Mouse (Mus musculus): ENCODE measurements around the gene Paxx. TPM values are rescaled to one million over a fixed set of nuclear protein-coding genes. Genes with fewer than 3 reads are reported as not detected.

Paxx gene
- total RNA-seq, 2 experiments from 2014 or later: 22.9 to 23.4 TPM

- intact Hi-C loops (cut with DNase I): no loop called here
- DNase-seq: no peak
Observed at GRCm38 (mm10) chr2:25484901-25485647, 24.2 kb upstream of the Paxx start.

DNA sequence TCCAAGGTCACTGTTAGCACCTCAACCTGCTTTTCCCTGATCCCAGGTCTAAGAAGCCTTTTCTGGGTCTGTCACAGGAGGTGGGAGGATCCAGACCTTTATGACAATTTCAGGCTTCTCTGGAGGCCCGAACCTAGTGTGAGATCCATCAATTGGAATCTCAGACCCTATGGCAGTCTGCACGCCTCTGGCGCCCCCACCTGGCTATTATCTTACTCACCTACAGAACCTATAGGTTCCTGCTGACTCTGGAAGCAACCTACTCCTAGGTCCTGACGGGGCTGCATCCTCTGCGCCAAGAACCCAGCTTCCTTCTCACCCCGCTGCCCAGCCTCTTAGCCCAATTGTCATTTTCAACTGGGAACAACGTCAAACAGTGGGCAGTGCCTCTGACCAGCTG lies 22.1 kb upstream of the Paxx start:
- DNase-seq: peak; percentile 35 to 44
- intact Hi-C loops (cut with DNase I): loop anchor here (1.0 kb wide), 1 partner anchor 61 kb away; no protein-coding TSS in a partner anchor

GRCm38 (mm10) chr2:25480541-25480940 lies 19.6 kb upstream of the Paxx start:
- intact Hi-C loops (cut with DNase I): no loop called here

GRCm38 (mm10) chr2:25479551-25480311 lies 18.8 kb upstream of the Paxx start:
- intact Hi-C loops (cut with DNase I): no loop called here
- no peak for DNase-seq

More at GRCm38 (mm10) chr2:25480541-25480940, 19.6 kb upstream of the Paxx start:
- no peak for DNase-seq

GRCm38 (mm10) chr2:25477967-25478675 lies 17.2 kb upstream of the Paxx start:
- intact Hi-C loops (cut with DNase I): no loop called here
- peak; percentile 53 to 63 for DNase-seq

DNA sequence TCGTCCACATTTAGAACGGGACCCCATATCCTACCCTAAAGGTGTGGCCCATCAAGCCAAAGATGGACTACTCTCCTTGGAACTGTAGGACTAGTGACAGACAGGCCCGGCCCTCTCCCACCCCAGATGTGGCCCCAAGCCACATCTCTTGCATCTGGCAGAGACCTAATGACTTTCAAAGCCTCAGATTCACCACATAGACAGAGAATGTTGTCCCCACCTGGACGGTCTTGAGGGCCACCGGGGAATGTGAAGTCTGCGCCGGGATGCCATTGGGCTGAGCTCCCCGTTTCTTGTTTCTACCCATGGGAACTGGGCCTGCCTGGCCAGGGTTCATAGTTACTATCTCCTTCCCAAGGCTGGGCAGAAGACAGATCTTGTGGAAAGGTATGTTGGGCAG lies 16.6 kb upstream of the Paxx start:
- intact Hi-C loops (cut with DNase I): no loop called here

DNA sequence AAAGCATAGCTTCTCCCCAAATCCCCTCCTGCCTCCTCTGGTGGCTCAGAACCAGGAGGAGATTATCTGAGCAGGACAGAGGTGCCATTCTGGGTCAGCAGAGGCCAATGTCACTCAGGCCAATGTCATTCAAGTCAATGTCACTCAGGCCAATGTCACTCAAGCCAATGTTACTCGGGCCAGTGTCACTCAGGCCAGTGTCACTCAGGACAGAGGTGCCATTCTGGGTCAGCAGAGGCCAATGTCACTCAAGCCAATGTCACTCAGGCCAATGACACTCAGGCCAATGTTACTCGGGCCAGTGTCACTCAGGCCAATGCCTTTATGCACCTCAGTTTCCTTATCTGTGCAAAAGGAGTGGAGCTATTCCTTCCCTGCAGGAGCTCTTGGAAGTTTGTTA lies 11.7 kb upstream of the Paxx start:
- intact Hi-C loops (cut with DNase I): no loop called here
- DNase-seq: no peak

More for the DNA sequence above, 16.6 kb upstream of the Paxx start:
- DNase-seq: no peak

DNA sequence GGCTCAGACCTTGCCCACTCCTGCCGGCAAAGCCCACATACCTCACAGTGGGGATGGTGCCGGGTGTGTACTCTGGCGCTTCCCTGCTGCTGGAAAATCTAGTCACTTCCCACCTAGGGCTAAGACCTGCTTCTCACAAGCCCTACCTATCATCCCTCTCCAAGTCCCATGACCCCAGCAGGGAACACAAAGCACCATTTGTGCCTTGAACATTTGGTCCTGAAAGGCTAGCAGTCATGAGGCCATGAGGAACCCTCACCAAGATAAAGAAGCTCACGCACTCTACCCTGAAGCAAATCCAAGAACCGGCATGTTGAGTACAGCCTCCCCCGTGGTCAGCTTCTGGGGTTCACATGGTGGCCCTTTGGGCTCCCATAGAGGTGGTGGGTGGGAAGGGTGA lies 9.1 kb upstream of the Paxx start, which contains the start of gene Ptgds:
TSS of gene Ptgds (minus strand) at position 78 of the 400 bp plus-strand sequence.
- intact Hi-C loops (cut with DNase I): no loop called here
- DNase-seq: no peak

DNA sequence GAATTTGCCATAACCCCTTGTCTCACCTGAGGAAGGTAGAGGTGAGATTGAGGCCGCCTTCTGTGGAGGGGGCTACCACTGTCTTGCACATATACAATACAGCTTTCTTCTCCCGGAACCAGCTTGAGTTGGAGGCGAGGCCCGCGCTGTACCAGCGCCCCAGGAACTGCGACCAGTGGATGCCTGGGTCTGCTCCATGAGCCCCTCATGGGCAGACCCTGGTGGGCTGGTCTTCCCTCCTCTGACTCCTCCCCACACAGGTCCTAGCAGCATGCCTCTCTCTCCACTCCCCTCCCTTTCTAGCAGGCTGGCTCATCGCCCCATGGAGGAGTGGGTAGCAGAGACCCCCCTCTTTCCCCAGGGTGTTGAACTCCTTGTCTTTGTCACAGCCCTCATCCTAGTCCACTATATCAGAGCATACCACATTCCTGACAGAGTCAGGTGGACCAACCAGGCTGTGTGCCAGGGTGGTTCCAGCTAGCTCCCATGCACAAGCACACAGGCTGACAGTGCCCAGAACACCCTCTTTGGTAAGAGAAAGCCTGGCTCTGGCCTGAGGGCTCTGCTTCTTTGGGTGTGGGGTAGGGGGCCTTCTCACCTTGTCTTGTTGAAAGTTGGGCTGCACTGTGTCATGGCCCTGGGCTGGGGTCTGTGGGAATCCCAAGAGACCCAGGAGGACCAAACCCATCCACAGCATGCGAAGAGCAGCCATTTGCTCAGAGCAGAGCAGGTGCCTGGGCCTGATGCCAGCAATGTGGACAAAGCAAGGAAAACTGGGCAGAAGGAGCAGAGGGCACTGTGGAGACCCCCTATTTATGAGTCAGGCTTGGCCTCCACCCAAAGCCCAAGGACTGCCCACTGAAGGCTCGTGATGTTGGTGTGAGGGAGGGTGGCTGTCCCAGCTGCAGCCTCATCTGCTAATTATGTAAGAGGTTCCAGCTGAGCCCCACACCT lies 8.3 kb upstream of the Paxx start:
- intact Hi-C loops (cut with DNase I): no loop called here
- DNase-seq: peak; percentile 49 to 65

- DNase-seq: peak in 1 of 2 experiments; percentile 42
Observed at GRCm38 (mm10) chr2:25467606-25468303, 6.9 kb upstream of the Paxx start.

GRCm38 (mm10) chr2:25465816-25466635 lies 5.1 kb upstream of the Paxx start:
- intact Hi-C loops (cut with DNase I): no loop called here
- no peak for DNase-seq

More at GRCm38 (mm10) chr2:25467606-25468303, 6.9 kb upstream of the Paxx start:
- intact Hi-C loops (cut with DNase I): no loop called here

- DNase-seq: no peak
- intact Hi-C loops (cut with DNase I): no loop called here
Observed at GRCm38 (mm10) chr2:25465256-25465655, 4.4 kb upstream of the Paxx start.

DNA sequence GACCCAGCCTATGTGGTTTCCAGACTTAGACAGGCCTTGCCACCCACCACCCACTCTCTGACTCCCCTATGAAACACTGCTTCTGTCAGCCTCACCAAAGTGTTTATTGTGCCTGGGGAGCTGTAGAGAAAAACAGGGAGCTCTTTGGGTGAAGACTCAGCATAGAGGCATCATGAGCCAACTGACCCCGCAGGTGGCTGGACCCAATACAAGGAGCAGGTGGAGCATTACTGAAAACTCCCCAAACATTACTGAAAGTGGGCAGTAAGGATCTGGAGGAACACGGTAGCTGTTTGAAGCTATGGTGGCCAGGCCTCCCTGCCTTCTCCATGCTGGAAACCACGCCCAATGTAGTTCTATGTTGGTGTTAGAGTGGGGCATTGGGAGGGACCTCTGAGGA lies 2.7 kb upstream of the Paxx start:
- intact Hi-C loops (cut with DNase I): no loop called here
- DNase-seq: no peak

GRCm38 (mm10) chr2:25461407-25461806 lies 513 bp upstream of the Paxx start:
- no peak for DNase-seq
- intact Hi-C loops (cut with DNase I): no loop called here

GRCm38 (mm10) chr2:25460135-25460534 lies 759 bp downstream of the Paxx start:
- DNase-seq: peak; percentile 29 to 36
- intact Hi-C loops (cut with DNase I): no loop called here

DNA sequence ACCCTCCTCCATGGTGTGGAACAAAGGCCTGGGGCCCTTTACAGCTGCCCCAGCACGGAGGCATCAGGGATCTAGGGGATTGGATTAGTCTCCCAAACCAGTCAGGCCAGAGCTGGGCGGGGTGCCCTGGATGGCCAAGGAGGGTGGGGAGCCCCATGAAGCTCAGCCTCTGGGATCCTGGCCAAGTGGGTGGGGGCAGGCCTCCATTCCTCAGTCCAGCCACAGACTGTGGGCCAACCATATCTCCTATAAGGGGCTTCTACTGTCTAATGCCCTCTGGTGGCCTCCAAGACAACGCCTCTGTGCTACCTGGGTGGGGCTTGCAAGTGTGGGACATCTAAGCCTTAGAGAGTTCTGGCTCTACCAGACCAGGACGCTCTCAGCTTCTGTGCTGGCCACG lies 2.0 kb downstream of the Paxx start:
- peak; percentile 63 to 65 for DNase-seq
- intact Hi-C loops (cut with DNase I): no loop called here

- no peak for DNase-seq
- intact Hi-C loops (cut with DNase I): no loop called here
Observed at GRCm38 (mm10) chr2:25457022-25457896, 3.6 kb downstream of the Paxx start.
